Mouse (Mus musculus): Measurements from ENCODE around the gene Hist1h4f. TPM values are rescaled to one million over a fixed set of nuclear protein-coding genes. Genes with fewer than 3 reads are reported as not detected.

The Hist1h4f gene
- polyA plus RNA-seq, 1 experiment from 2014 or later = not detected

- H3K9me3 ChIP-seq (replicated peaks; ENCODE audit: control insufficient read depth, low read length, poor library complexity, severe bottlenecking) = no peaks in the 10 kb centered on the region
- WGBS = under 1% methylated on average over 50 of the region's 70 CpGs
- peak within 1 kb of the TSS; percentile 71 for H3K4me2 ChIP-seq (ENCODE audit: low read length)
- H3K36me3 ChIP-seq (ENCODE audit: control insufficient read depth, insufficient read depth, low read length) = no peaks in the 10 kb centered on the region
- ATAC-seq = peak; percentile 92
- no peaks in the 10 kb centered on the region for H3K27me3 ChIP-seq (ENCODE audit: control insufficient read depth, insufficient read depth, low read depth, low read length)
- peak within 1 kb of the TSS; percentile 97 for H3K27ac ChIP-seq (ENCODE audit: low read length)
- peaks cover 34% of the 10 kb centered on the region for H3K4me1 ChIP-seq (ENCODE audit: control insufficient read depth, insufficient read depth, low read length)
- peak within 1 kb of the TSS; percentile 77 for H3K9ac ChIP-seq (ENCODE audit: low read depth, low read length)
- peak within 1 kb of the TSS; percentile 60 for H3K4me3 ChIP-seq (ENCODE audit: low read depth, low read length)
Measured at GRCm38 (mm10) chr13:23530901-23531875, 20.3 kb downstream of the Hist1h4f start, which contains the start of gene Hist1h4h. Gene Hist1h4h, plus strand, starts transcription at chr13:23531050.

GRCm38 (mm10) chr13:23530181-23530900 lies 21.1 kb downstream of the Hist1h4f start:
- Histone ChIP-seq H3K4me1 (ENCODE audit: control insufficient read depth, insufficient read depth, low read length) (peaks cover 34% of the 10 kb centered on the region), H3K9ac (ENCODE audit: low read depth, low read length) (peak overlapping the region; percentile 77), H3K9me3 (replicated peaks; ENCODE audit: control insufficient read depth, low read length, poor library complexity, severe bottlenecking) (no peaks in the 10 kb centered on the region), H3K27ac (ENCODE audit: low read length) (peak overlapping the region; percentile 97), H3K4me3 (ENCODE audit: low read depth, low read length) (peak overlapping the region; percentile 60), H3K4me2 (ENCODE audit: low read length) (peak overlapping the region; percentile 71), H3K27me3 (ENCODE audit: control insufficient read depth, insufficient read depth, low read depth, low read length) (no peaks in the 10 kb centered on the region), H3K36me3 (ENCODE audit: control insufficient read depth, insufficient read depth, low read length) (no peaks in the 10 kb centered on the region)
- no peak for ATAC-seq
- WGBS = under 1% methylated on average over 20 of the region's 20 CpGs

- ATAC-seq = no peak
- Histone ChIP-seq H3K4me2 (ENCODE audit: low read length) (peak overlapping the region; percentile 71), H3K4me1 (ENCODE audit: control insufficient read depth, insufficient read depth, low read length) (peaks cover 33% of the 10 kb centered on the region), H3K27ac (ENCODE audit: low read length) (peak overlapping the region; percentile 97), H3K36me3 (ENCODE audit: control insufficient read depth, insufficient read depth, low read length) (no peaks in the 10 kb centered on the region), H3K9me3 (replicated peaks; ENCODE audit: control insufficient read depth, low read length, poor library complexity, severe bottlenecking) (no peaks in the 10 kb centered on the region), H3K4me3 (ENCODE audit: low read depth, low read length) (peak overlapping the region; percentile 60), H3K27me3 (ENCODE audit: control insufficient read depth, insufficient read depth, low read depth, low read length) (no peaks in the 10 kb centered on the region), H3K9ac (ENCODE audit: low read depth, low read length) (peak overlapping the region; percentile 77; the same call in 1 of the 2 replicates)
- 30% methylated on average over 2 of the region's 2 CpGs for WGBS
Measured at GRCm38 (mm10) chr13:23529480-23530165, 21.8 kb downstream of the Hist1h4f start.

GRCm38 (mm10) chr13:23529005-23529404 lies 22.4 kb downstream of the Hist1h4f start:
- H3K9ac ChIP-seq (ENCODE audit: low read depth, low read length) = no peak overlapping the region
- H3K27me3 ChIP-seq (ENCODE audit: control insufficient read depth, insufficient read depth, low read depth, low read length) = no peaks in the 10 kb centered on the region
- no peaks in the 10 kb centered on the region for H3K36me3 ChIP-seq (ENCODE audit: control insufficient read depth, insufficient read depth, low read length)
- H3K27ac ChIP-seq (ENCODE audit: low read length) = no peak overlapping the region
- peaks cover 27% of the 10 kb centered on the region for H3K4me1 ChIP-seq (ENCODE audit: control insufficient read depth, insufficient read depth, low read length)
- 77% methylated on average over 5 of the region's 5 CpGs for WGBS
- no peak overlapping the region for H3K4me3 ChIP-seq (ENCODE audit: low read depth, low read length)
- no peak overlapping the region for H3K4me2 ChIP-seq (ENCODE audit: low read length)
- no peaks in the 10 kb centered on the region for H3K9me3 ChIP-seq (replicated peaks; ENCODE audit: control insufficient read depth, low read length, poor library complexity, severe bottlenecking)
- no peak for ATAC-seq

- no peaks in the 10 kb centered on the region for H3K36me3 ChIP-seq (ENCODE audit: control insufficient read depth, insufficient read depth, low read length)
- peak overlapping the region; percentile 60 for H3K4me2 ChIP-seq (ENCODE audit: low read length)
- H3K9ac ChIP-seq (ENCODE audit: low read depth, low read length) = peak overlapping the region; percentile 40; the same call in 1 of the 2 replicates
- H3K9me3 ChIP-seq (replicated peaks; ENCODE audit: control insufficient read depth, low read length, poor library complexity, severe bottlenecking) = no peaks in the 10 kb centered on the region
- peak; percentile 52; the same call in 1 of the 2 replicates for ATAC-seq
- H3K27me3 ChIP-seq (ENCODE audit: control insufficient read depth, insufficient read depth, low read depth, low read length) = no peaks in the 10 kb centered on the region
- under 1% methylated on average over 17 of the region's 17 CpGs for WGBS
- peak overlapping the region; percentile 28; the same call in 1 of the 2 replicates for H3K27ac ChIP-seq (ENCODE audit: low read length)
- H3K4me3 ChIP-seq (ENCODE audit: low read depth, low read length) = peak overlapping the region; percentile 35
- H3K4me1 ChIP-seq (ENCODE audit: control insufficient read depth, insufficient read depth, low read length) = peaks cover 15% of the 10 kb centered on the region
Measured at GRCm38 (mm10) chr13:23526312-23526711, 25.1 kb downstream of the Hist1h4f start.

- peak overlapping the region; percentile 35 for H3K4me3 ChIP-seq (ENCODE audit: low read depth, low read length)
- H3K27ac ChIP-seq (ENCODE audit: low read length) = no peak overlapping the region
- peak overlapping the region; percentile 60 for H3K4me2 ChIP-seq (ENCODE audit: low read length)
- peaks cover 15% of the 10 kb centered on the region for H3K4me1 ChIP-seq (ENCODE audit: control insufficient read depth, insufficient read depth, low read length)
- no peaks in the 10 kb centered on the region for H3K36me3 ChIP-seq (ENCODE audit: control insufficient read depth, insufficient read depth, low read length)
- whole genome bisulfite sequencing = 3% methylated on average over 10 of the region's 10 CpGs
- no peaks in the 10 kb centered on the region for H3K9me3 ChIP-seq (replicated peaks; ENCODE audit: control insufficient read depth, low read length, poor library complexity, severe bottlenecking)
- ATAC-seq = no peak
- H3K27me3 ChIP-seq (ENCODE audit: control insufficient read depth, insufficient read depth, low read depth, low read length) = no peaks in the 10 kb centered on the region
- no peak overlapping the region for H3K9ac ChIP-seq (ENCODE audit: low read depth, low read length)
Measured at GRCm38 (mm10) chr13:23525901-23526300, 25.5 kb downstream of the Hist1h4f start.

- Histone ChIP-seq H3K36me3 (ENCODE audit: control insufficient read depth, insufficient read depth, low read length) (no peaks in the 10 kb centered on the region), H3K9ac (ENCODE audit: low read depth, low read length) (no peak overlapping the region), H3K4me1 (ENCODE audit: control insufficient read depth, insufficient read depth, low read length) (peaks cover 11% of the 10 kb centered on the region), H3K27ac (ENCODE audit: low read length) (no peak overlapping the region), H3K9me3 (replicated peaks; ENCODE audit: control insufficient read depth, low read length, poor library complexity, severe bottlenecking) (no peaks in the 10 kb centered on the region), H3K4me2 (ENCODE audit: low read length) (peak overlapping the region; percentile 10; the same call in 1 of the 2 replicates), H3K27me3 (ENCODE audit: control insufficient read depth, insufficient read depth, low read depth, low read length) (no peaks in the 10 kb centered on the region), H3K4me3 (ENCODE audit: low read depth, low read length) (no peak overlapping the region; the same call in 1 of the 2 replicates)
- 10% methylated on average over 5 of the region's 5 CpGs for WGBS
- ATAC-seq = no peak; the same call in 1 of the 2 replicates
Measured at GRCm38 (mm10) chr13:23524654-23525053, 26.8 kb downstream of the Hist1h4f start.

- H3K4me1 ChIP-seq (ENCODE audit: control insufficient read depth, insufficient read depth, low read length) = peaks cover 13% of the 10 kb centered on the region
- H3K27me3 ChIP-seq (ENCODE audit: control insufficient read depth, insufficient read depth, low read depth, low read length) = no peaks in the 10 kb centered on the region
- H3K9me3 ChIP-seq (replicated peaks; ENCODE audit: control insufficient read depth, low read length, poor library complexity, severe bottlenecking) = no peaks in the 10 kb centered on the region
- no peak for ATAC-seq
- WGBS = 55% methylated on average over 5 of the region's 5 CpGs
- no peaks in the 10 kb centered on the region for H3K36me3 ChIP-seq (ENCODE audit: control insufficient read depth, insufficient read depth, low read length)
- no peak overlapping the region for H3K27ac ChIP-seq (ENCODE audit: low read length)
- H3K4me2 ChIP-seq (ENCODE audit: low read length) = no peak overlapping the region
- H3K9ac ChIP-seq (ENCODE audit: low read depth, low read length) = no peak overlapping the region
- no peak overlapping the region for H3K4me3 ChIP-seq (ENCODE audit: low read depth, low read length)
Measured at GRCm38 (mm10) chr13:23523976-23524375, 27.5 kb downstream of the Hist1h4f start.
